Mouse (Mus musculus) testis, postnatal 14 days (tissue): ENCODE results near the gene Gm30302.

Source experiments
- DNase-seq: peaks from one replicate; pipeline ENCODE4 v3.0.0; 2021; ENCODE audit warnings: low spot score

Gene Gm30302

GRCm38 (mm10) chr13:49738011-49738410 is 60.8 kb downstream of the Gm30302 start:
- no peak for DNase-seq

- no peak for DNase-seq
Measured at GRCm38 (mm10) chr13:49736430-49736829, 62.4 kb downstream of the Gm30302 start.
